Mouse (Mus musculus) monocyte, adult 2 months (primary cell): Measurements from ENCODE around the gene Ube2h.

Experiments
- DNase-seq, 2 experiments: peaks; one replicate each; pipeline ENCODE4 v3.0.0; 2022; ENCODE audit warnings: low spot score in 2 of 2, low read depth in 1 of 2

The Ube2h gene

DNA sequence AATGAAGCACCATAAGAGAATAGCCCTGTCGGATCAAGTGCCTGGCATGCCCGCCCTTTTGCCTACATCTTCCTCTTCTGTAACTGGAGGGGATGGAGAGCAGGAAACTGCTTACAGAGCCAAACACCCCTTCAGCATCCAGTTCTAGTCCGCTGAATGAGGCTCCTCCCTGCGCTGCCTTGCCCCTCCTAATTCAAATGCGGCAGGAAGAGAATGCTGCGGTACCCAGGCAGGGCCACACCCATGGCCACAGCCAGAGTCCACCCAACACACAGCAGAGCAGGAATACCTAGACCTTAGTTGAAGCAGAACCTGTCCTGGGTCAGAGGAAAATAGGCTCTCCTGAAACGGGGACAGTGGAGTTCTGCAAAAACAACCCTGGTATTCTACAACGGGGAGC, 133.1 kb downstream of the Ube2h start:
- no peak for DNase-seq

DNA sequence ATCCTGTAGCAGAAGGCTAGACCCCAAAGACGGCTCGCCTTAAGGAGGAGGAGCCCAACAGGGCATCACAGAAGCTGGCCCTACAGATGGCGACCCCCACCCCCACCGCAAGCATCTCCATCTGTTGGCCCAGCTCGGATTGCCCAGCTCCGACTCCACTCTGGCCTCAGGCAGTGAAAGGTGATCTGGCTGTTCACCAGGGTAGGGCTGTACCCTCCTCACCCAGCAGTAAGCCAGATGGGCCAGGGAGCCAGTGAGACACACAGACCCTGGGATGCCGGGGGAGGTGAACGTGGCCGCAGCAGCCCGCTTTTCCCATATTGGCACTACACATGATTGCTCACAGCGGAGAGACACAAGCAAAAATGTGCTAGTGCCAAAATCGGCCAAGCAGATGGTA, 135.2 kb downstream of the Ube2h start:
- DNase-seq = no peak

GRCm38 (mm10) chr6:30168275-30168674, 136.1 kb downstream of the Ube2h start:
- DNase-seq = no peak

DNA sequence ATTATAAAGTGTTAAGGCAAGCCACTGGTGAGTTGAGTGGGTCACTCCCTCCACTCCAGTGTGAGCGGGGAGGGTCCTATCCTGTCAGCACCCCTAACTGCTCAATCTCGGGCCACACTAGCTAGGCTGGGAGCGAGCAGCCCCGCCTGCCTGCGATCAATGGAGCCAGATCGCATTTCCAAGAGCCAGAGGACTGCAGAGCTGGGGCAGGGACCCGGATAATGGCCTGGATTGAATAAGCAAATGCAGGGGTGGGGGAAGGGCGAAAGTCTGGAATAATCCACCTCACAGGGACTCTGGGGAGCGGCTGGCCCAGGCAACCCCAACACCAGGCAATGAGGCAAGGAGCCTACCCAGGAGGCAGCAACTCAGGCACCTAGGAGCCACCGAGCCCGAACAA, 137.1 kb downstream of the Ube2h start:
- no peak for DNase-seq

- no peak for DNase-seq
Observed at GRCm38 (mm10) chr6:30166349-30166748, 138.0 kb downstream of the Ube2h start.

DNA sequence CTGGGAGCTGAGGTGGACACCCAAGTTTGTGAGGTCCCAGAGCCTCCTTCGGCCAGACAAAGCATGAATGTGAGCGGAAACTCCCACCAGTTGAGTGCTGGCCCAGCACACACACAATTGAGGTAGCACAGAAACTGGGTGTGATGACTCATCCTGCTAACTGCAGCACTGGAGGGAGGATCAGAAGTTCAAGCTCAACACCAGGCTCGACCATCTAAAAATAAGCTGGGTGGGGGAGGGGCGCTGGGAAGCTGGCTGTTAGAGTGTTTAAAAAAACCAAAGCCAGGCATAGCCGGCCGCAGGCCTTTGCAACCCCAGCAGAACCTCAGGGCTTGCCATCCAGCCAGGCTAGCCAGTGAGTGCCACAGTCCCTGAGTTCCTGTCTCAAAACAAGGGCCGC, 142.2 kb downstream of the Ube2h start:
- DNase-seq = no peak

DNA sequence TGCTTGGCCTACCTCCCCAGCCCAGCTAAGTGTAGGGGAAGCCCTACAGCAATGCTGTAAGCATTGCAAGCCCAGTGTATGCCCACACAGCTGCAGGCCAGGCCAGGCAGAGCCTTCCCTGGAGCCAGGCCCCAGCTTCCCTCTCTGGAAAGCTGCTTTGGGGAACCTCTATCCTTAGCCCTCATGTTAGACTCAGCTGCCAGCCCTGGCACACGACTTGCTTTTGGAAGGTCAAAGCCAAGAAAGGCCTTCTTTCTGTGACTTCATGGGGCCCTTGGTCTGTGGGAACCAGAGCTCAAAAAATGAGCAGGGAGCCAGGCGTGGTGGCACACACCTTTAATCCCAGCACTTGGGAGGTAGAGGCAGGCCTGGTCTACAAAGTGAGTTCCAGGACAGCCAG, 142.7 kb downstream of the Ube2h start:
- no peak for DNase-seq
